Mouse (Mus musculus) heart, postnatal 0 days (tissue): Measurements from ENCODE around the gene Galnt7.

ENCODE experiments used
- CTCF ChIP-seq: IDR thresholded peaks from 2 replicates; pipeline ENCODE4 v1.5.1; 2016; ENCODE audit warnings: antibody characterized with exemption, control low read depth, low read depth
- EP300 ChIP-seq: IDR thresholded peaks from 2 replicates; pipeline ENCODE4 v1.6.1; 2016; ENCODE audit warnings: antibody characterized with exemption, low read depth

GRCm38 (mm10) chr8:57567998-57568397 is 84.8 kb downstream of the Galnt7 start:
- TF ChIP-seq EP300 = no peak
- TF ChIP-seq CTCF = no peak
